Mouse (Mus musculus): ENCODE measurements around the gene Def8. TPM values are rescaled to one million over a fixed set of nuclear protein-coding genes. Genes with fewer than 3 reads are reported as not detected.

Def8 gene
- total and polyA plus RNA-seq, 2 experiments from 2014 or later: 35.0 to 41.4 TPM

- no peaks in the 10 kb centered on the region for H3K4me1 ChIP-seq (ENCODE audit: insufficient read depth)
- no peaks in the 10 kb centered on the region for H3K27me3 ChIP-seq (ENCODE audit: insufficient read depth, low read length)
- ATAC-seq: no peak
- peaks cover 56% of the 10 kb centered on the region for H3K36me3 ChIP-seq (ENCODE audit: insufficient read depth)
- TF ChIP-seq CTCF (IDR thresholded peaks at IDR 0.05; ENCODE audit: low read depth): no peak
- H3K9me3 ChIP-seq (ENCODE audit: low read length): no peaks in the 10 kb centered on the region
- no peak overlapping the region for H3K4me3 ChIP-seq (ENCODE audit: low read depth, low read length)
- WGBS: 88% methylated on average over 4 of the region's 4 CpGs
- no peak for DNase-seq
- no peak overlapping the region for H3K4me2 ChIP-seq (ENCODE audit: low read depth)
- no peak overlapping the region for H3K9ac ChIP-seq
- H3K27ac ChIP-seq (ENCODE audit: low read depth, low read length): no peak overlapping the region
Observed at GRCm38 (mm10) chr8:123419711-123420110, 3.6 kb upstream of the Def8 start.

- DNase-seq (no peak), ATAC-seq (no peak; the same call in 1 of the 2 replicates)
- WGBS: 93% methylated on average over 34 of the region's 34 CpGs
- Histone ChIP-seq H3K9me3 (ENCODE audit: low read length) (no peaks in the 10 kb centered on the region), H3K4me2 (ENCODE audit: low read depth) (no peak overlapping the region), H3K36me3 (ENCODE audit: insufficient read depth) (peaks cover 56% of the 10 kb centered on the region), H3K4me3 (ENCODE audit: low read depth, low read length) (no peak overlapping the region), H3K9ac (no peak overlapping the region), H3K27me3 (ENCODE audit: insufficient read depth, low read length) (no peaks in the 10 kb centered on the region), H3K4me1 (ENCODE audit: insufficient read depth) (no peaks in the 10 kb centered on the region), H3K27ac (ENCODE audit: low read depth, low read length) (no peak overlapping the region)
- no peak for TF ChIP-seq CTCF (IDR thresholded peaks at IDR 0.05; ENCODE audit: low read depth)
Observed at GRCm38 (mm10) chr8:123420525-123421281, 2.6 kb upstream of the Def8 start.

- H3K9ac ChIP-seq: no peak overlapping the region
- ATAC-seq: no peak
- no peak for DNase-seq
- H3K9me3 ChIP-seq (ENCODE audit: low read length): no peaks in the 10 kb centered on the region
- H3K4me3 ChIP-seq (ENCODE audit: low read depth, low read length): no peak overlapping the region
- 90% methylated on average over 19 of the region's 19 CpGs for WGBS
- H3K4me1 ChIP-seq (ENCODE audit: insufficient read depth): no peaks in the 10 kb centered on the region
- TF ChIP-seq CTCF (IDR thresholded peaks at IDR 0.05; ENCODE audit: low read depth): no peak
- H3K27me3 ChIP-seq (ENCODE audit: insufficient read depth, low read length): no peaks in the 10 kb centered on the region
- no peak overlapping the region for H3K4me2 ChIP-seq (ENCODE audit: low read depth)
- peaks cover 56% of the 10 kb centered on the region for H3K36me3 ChIP-seq (ENCODE audit: insufficient read depth)
- no peak overlapping the region for H3K27ac ChIP-seq (ENCODE audit: low read depth, low read length)
Observed at GRCm38 (mm10) chr8:123421325-123421724, 2.0 kb upstream of the Def8 start.

GRCm38 (mm10) chr8:123422056-123422780, 1.1 kb upstream of the Def8 start:
- H3K27me3 ChIP-seq (ENCODE audit: insufficient read depth, low read length): no peaks in the 10 kb centered on the region
- H3K4me2 ChIP-seq (ENCODE audit: low read depth): no peak overlapping the region
- TF ChIP-seq CTCF (IDR thresholded peaks at IDR 0.05; ENCODE audit: low read depth): peak; percentile 78
- no peak overlapping the region for H3K4me3 ChIP-seq (ENCODE audit: low read depth, low read length)
- H3K9ac ChIP-seq: no peak overlapping the region
- no peaks in the 10 kb centered on the region for H3K4me1 ChIP-seq (ENCODE audit: insufficient read depth)
- H3K9me3 ChIP-seq (ENCODE audit: low read length): peaks cover 6% of the 10 kb centered on the region; the same call in 1 of the 2 replicates
- H3K36me3 ChIP-seq (ENCODE audit: insufficient read depth): peaks cover 51% of the 10 kb centered on the region
- 17% methylated on average over 17 of the region's 17 CpGs for WGBS
- DNase-seq (peak; percentile 85), ATAC-seq (peak; percentile 87)
- H3K27ac ChIP-seq (ENCODE audit: low read depth, low read length): peak overlapping the region; percentile 62; the same call in 1 of the 2 replicates

GRCm38 (mm10) chr8:123422781-123423159, 557 bp upstream of the Def8 start:
- H3K36me3 ChIP-seq (ENCODE audit: insufficient read depth): peaks cover 47% of the 10 kb centered on the region

GRCm38 (mm10) chr8:123426511-123427509, 3.5 kb downstream of the Def8 start:
- no peak overlapping the region for H3K27ac ChIP-seq (ENCODE audit: low read depth, low read length)
- H3K9ac ChIP-seq: no peak overlapping the region
- no peak for TF ChIP-seq CTCF (IDR thresholded peaks at IDR 0.05; ENCODE audit: low read depth)
- H3K36me3 ChIP-seq (ENCODE audit: insufficient read depth): 0 out of 2 replicates have a peak, but pooled peaks cover 7% of the 10 kb centered on the region
- ATAC-seq (no peak), DNase-seq (no peak)
- no peaks in the 10 kb centered on the region for H3K4me1 ChIP-seq (ENCODE audit: insufficient read depth)
- peaks cover 22% of the 10 kb centered on the region for H3K9me3 ChIP-seq (ENCODE audit: low read length)
- 96% methylated on average over 27 of the region's 27 CpGs for whole genome bisulfite sequencing
- no peak overlapping the region for H3K4me3 ChIP-seq (ENCODE audit: low read depth, low read length)
- H3K4me2 ChIP-seq (ENCODE audit: low read depth): no peak overlapping the region
- no peaks in the 10 kb centered on the region for H3K27me3 ChIP-seq (ENCODE audit: insufficient read depth, low read length)

More at GRCm38 (mm10) chr8:123422781-123423159, 557 bp upstream of the Def8 start:
- Histone ChIP-seq H3K9me3 (ENCODE audit: low read length) (peaks cover 9% of the 10 kb centered on the region; the same call in 1 of the 2 replicates), H3K4me3 (ENCODE audit: low read depth, low read length) (no peak overlapping the region), H3K4me2 (ENCODE audit: low read depth) (no peak overlapping the region), H3K4me1 (ENCODE audit: insufficient read depth) (no peaks in the 10 kb centered on the region), H3K27me3 (ENCODE audit: insufficient read depth, low read length) (no peaks in the 10 kb centered on the region), H3K9ac (no peak overlapping the region), H3K27ac (ENCODE audit: low read depth, low read length) (peak overlapping the region; percentile 62; the same call in 1 of the 2 replicates)
- no peak for TF ChIP-seq CTCF (IDR thresholded peaks at IDR 0.05; ENCODE audit: low read depth)
- peak; percentile 32 for ATAC-seq
- no peak for DNase-seq
- 20% methylated on average over 3 of the region's 3 CpGs for WGBS

Data from forebrain, postnatal 0 days (tissue).